Mouse (Mus musculus) spleen, adult 2 months (tissue): ENCODE measurements around the gene Rbms3. TPM values are rescaled to one million over a fixed set of nuclear protein-coding genes. Genes with fewer than 3 reads are reported as not detected.

Source experiments
- DNase-seq, 2 experiments: peaks; one replicate each; pipeline versions ENCODE4 v3.0.0 to v3.0.0-alpha.2; 2012 to 2021; ENCODE audit warnings: low spot score in 2 of 2, low read depth in 1 of 2
- H3K27ac ChIP-seq: fragments of 200-500 bp; 2 replicates; pipeline ENCODE4 v1.5.1; 2012; ENCODE audit warnings: low read length, inconsistent platforms; ENCODE audit not compliant: insufficient read depth
- H3K27me3 ChIP-seq: fragments of 200-500 bp; 2 replicates; pipeline ENCODE4 v1.6.1; 2012; ENCODE audit warnings: mild to moderate bottlenecking, moderate library complexity, low read length, inconsistent platforms; ENCODE audit not compliant: control insufficient read depth, insufficient read depth
- H3K36me3 ChIP-seq: fragments of 200-500 bp; 2 replicates; pipeline ENCODE4 v1.6.1; 2012; ENCODE audit warnings: mild to moderate bottlenecking, low read length, inconsistent platforms; ENCODE audit not compliant: control insufficient read depth, insufficient read depth
- H3K4me1 ChIP-seq: fragments of 200-500 bp; 2 replicates; pipeline ENCODE4 v1.6.1; 2011; ENCODE audit warnings: inconsistent platforms; ENCODE audit not compliant: control insufficient read depth, insufficient read depth, insufficient read length
- H3K4me3 ChIP-seq: fragments of 200-500 bp; 2 replicates; pipeline ENCODE4 v1.5.1; 2011; ENCODE audit warnings: mild to moderate bottlenecking, inconsistent platforms; ENCODE audit not compliant: insufficient read depth, insufficient read length; ENCODE audit errors: extremely low read depth
- CTCF ChIP-seq: fragments of 200-500 bp; IDR thresholded peaks from 2 replicates; pipeline ENCODE4 v1.5.1; 2011; ENCODE audit warnings: mild to moderate bottlenecking, inconsistent platforms; ENCODE audit not compliant: insufficient read depth, insufficient read length, insufficient replicate concordance; ENCODE audit errors: extremely low read depth
- POLR2A ChIP-seq: fragments of 200-500 bp; IDR thresholded peaks from 2 replicates; pipeline ENCODE4 v1.6.1; 2011; ENCODE audit warnings: low read depth, low read length, inconsistent platforms
- WGBS: fragments of 180-500 bp; shearing (Covaris S2); methylation state at CpG from one replicate; pipeline ENCODE4 v1.1.7; 2018; 5-methylcytosine and 5-hydroxymethylcytosine counted together
- polyA plus RNA-seq: library from polyadenylated mRNA; depleted of rRNA; stranded (reverse); fragments of >200 nt; gene quantifications from 2 replicates; pipeline ENCODE4 v1.2.3, GENCODE M21; 2012

The Rbms3 gene
- polyA plus RNA-seq, 1 experiment, result 6.8 TPM

DNA sequence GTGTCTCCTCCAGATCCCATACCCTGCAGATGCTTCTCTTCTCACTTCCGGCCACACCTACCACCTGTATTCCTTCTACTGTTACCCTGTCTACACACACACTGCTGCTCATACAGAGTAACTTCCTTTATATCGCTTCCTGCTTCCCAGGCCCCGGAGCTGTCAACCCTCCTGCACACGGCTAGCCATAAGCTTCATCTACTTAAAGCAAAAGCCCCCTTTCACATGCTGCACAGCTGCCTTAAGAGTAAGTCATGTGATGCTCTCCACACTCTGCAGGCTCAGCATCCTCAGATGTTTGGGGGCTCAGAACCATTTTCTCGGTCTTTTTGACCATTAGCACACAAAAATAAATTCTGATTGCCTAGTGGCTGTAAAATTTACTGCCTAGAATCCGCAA is 503.9 kb downstream of the Rbms3 start:
- Histone ChIP-seq H3K27ac (no peak overlapping the region), H3K4me3 (no peak overlapping the region), H3K4me1 (no peaks in the 10 kb centered on the region), H3K36me3 (no peaks in the 10 kb centered on the region), H3K27me3 (no peaks in the 10 kb centered on the region)
- DNase-seq, result no peak
- no peak for TF ChIP-seq CTCF
- no peak for TF ChIP-seq POLR2A
- WGBS, result 58% methylated on average over 6 of the region's 6 CpGs

DNA sequence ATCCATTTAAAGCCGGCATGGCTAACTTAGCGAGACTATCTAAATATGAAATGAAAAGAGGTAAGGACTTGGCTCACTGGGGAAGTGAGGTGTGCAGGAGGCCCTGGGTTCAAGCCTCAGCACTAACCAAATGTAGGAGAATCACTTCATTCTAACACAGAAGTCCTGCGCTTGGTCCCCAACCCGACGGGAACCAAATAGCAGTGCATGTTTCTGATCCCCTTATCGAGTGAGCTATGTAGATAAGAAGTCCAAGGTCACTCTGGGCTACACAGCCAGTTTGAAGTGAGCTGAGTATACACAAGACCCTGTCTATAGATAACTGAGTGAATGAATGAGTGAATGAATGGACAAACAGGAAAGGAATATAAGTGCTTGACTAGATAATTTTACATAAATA is 508.1 kb downstream of the Rbms3 start:
- Histone ChIP-seq H3K27me3 (no peaks in the 10 kb centered on the region), H3K4me1 (no peaks in the 10 kb centered on the region), H3K36me3 (no peaks in the 10 kb centered on the region), H3K27ac (no peak overlapping the region), H3K4me3 (no peak overlapping the region)
- DNase-seq, result no peak
- TF ChIP-seq POLR2A, result no peak
- TF ChIP-seq CTCF, result no peak
- WGBS, result 94% methylated on average over 6 of the region's 6 CpGs

GRCm38 (mm10) chr9:117117181-117117729 is 512.5 kb downstream of the Rbms3 start:
- Histone ChIP-seq H3K27ac (no peak overlapping the region), H3K27me3 (no peaks in the 10 kb centered on the region), H3K36me3 (no peaks in the 10 kb centered on the region), H3K4me3 (no peak overlapping the region), H3K4me1 (no peaks in the 10 kb centered on the region)
- no peak for DNase-seq
- TF ChIP-seq POLR2A (no peak), CTCF (no peak)
- 85% methylated on average over 10 of the region's 10 CpGs for WGBS

- no peaks in the 10 kb centered on the region for H3K27me3 ChIP-seq
- TF ChIP-seq POLR2A, result no peak
- TF ChIP-seq CTCF, result no peak
- no peaks in the 10 kb centered on the region for H3K36me3 ChIP-seq
- H3K4me1 ChIP-seq, result no peaks in the 10 kb centered on the region
- DNase-seq, result no peak
- no peak overlapping the region for H3K27ac ChIP-seq
- H3K4me3 ChIP-seq, result no peak overlapping the region
- WGBS, result 44% methylated on average over 2 of the region's 2 CpGs
These were observed 514.1 kb downstream of the Rbms3 start for GRCm38 (mm10) chr9:117115609-117116008.

GRCm38 (mm10) chr9:117113592-117113991 is 516.1 kb downstream of the Rbms3 start:
- H3K27me3 ChIP-seq, result no peaks in the 10 kb centered on the region
- H3K4me1 ChIP-seq, result no peaks in the 10 kb centered on the region
- no peaks in the 10 kb centered on the region for H3K36me3 ChIP-seq
- H3K4me3 ChIP-seq, result no peak overlapping the region
- 74% methylated on average over 2 of the region's 2 CpGs for WGBS
- TF ChIP-seq CTCF (no peak), POLR2A (no peak)
- no peak for DNase-seq
- no peak overlapping the region for H3K27ac ChIP-seq

DNA sequence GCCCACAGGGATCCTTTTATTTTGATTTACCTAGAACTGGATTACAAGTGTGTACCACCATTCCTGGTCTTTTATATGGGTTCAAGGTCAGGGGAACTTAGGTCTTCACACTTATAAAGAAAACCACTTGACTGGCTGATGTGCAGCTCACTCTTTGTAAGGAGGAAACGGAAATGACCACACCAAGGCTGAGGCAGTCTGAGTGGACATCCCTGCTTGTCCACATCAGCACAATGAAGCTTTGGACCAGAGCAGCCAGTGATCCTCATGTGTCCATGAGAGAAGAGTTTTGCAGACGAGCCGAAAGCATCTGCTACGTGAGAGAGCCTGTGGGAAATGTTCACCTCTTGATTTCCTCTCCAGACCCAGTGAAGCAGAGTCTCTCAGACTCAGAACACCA is 521.8 kb downstream of the Rbms3 start:
- TF ChIP-seq POLR2A (no peak), CTCF (no peak)
- H3K27ac ChIP-seq, result no peak overlapping the region
- H3K4me3 ChIP-seq, result no peak overlapping the region
- 91% methylated on average over 4 of the region's 4 CpGs for WGBS
- no peaks in the 10 kb centered on the region for H3K36me3 ChIP-seq
- no peaks in the 10 kb centered on the region for H3K27me3 ChIP-seq
- H3K4me1 ChIP-seq, result no peaks in the 10 kb centered on the region
- DNase-seq, result no peak

GRCm38 (mm10) chr9:117102198-117102930 is 527.3 kb downstream of the Rbms3 start:
- Histone ChIP-seq H3K27ac (no peak overlapping the region), H3K4me1 (no peaks in the 10 kb centered on the region), H3K27me3 (no peaks in the 10 kb centered on the region), H3K36me3 (no peaks in the 10 kb centered on the region), H3K4me3 (no peak overlapping the region)
- 87% methylated on average over 19 of the region's 19 CpGs for WGBS
- TF ChIP-seq CTCF (no peak), POLR2A (no peak)
- no peak for DNase-seq
